Mouse (Mus musculus) forebrain, embryonic 11.5 days (tissue): Measurements from ENCODE around the gene Rdh16f2. TPM values are rescaled to one million over a fixed set of nuclear protein-coding genes. Genes with fewer than 3 reads are reported as not detected.
"Not testable (repeated sequence)": the region's sequence is repeated elsewhere in the genome, so short reads cannot be mapped to it uniquely, and the experiment has no call there.

Experiments used
- ATAC-seq: fragments of 200-750 bp; cut with Nextera tagmentation; replicated peaks from 2 replicates; pipeline ENCODE4 v1.8.0; 2017; ENCODE audit warnings: moderate TSS enrichment; ENCODE audit not compliant: low FRiP score
- DNase-seq: peaks from one replicate; pipeline ENCODE4 v3.0.0-alpha.2; 2017; ENCODE audit warnings: low spot score
- H3K27ac ChIP-seq: fragments of 300-500 bp; sonication (generic); 2 replicates; pipeline ENCODE4 v1.5.1; 2014; ENCODE audit warnings: low read depth, low read length
- H3K27me3 ChIP-seq: fragments of 300-500 bp; sonication (generic); 2 replicates; pipeline ENCODE4 v1.6.1; 2014; ENCODE audit warnings: mild to moderate bottlenecking, low read length, mixed read lengths; ENCODE audit not compliant: control insufficient read depth, insufficient read depth
- H3K36me3 ChIP-seq: fragments of 300-500 bp; sonication (generic); 2 replicates; pipeline ENCODE4 v1.6.1; 2014; ENCODE audit warnings: mild to moderate bottlenecking, low read length, moderate library complexity, mixed read lengths; ENCODE audit not compliant: control insufficient read depth, insufficient read depth
- H3K4me1 ChIP-seq: fragments of 300-500 bp; sonication (generic); replicated peaks from 2 replicates; pipeline ENCODE4 v1.6.1; 2014; ENCODE audit warnings: low read length, mixed read lengths; ENCODE audit not compliant: control insufficient read depth, insufficient read depth
- H3K4me2 ChIP-seq: fragments of 300-500 bp; sonication (generic); 2 replicates; pipeline ENCODE4 v1.6.1; 2014; ENCODE audit warnings: low read depth, mild to moderate bottlenecking, low read length, moderate library complexity, mixed read lengths; ENCODE audit not compliant: severe bottlenecking
- H3K4me3 ChIP-seq: fragments of 300-500 bp; sonication (generic); 2 replicates; pipeline ENCODE4 v1.5.1; 2014; ENCODE audit warnings: low read depth, low read length
- H3K9ac ChIP-seq: fragments of 300-500 bp; sonication (generic); 2 replicates; pipeline ENCODE4 v1.6.1; 2014; ENCODE audit warnings: low read length
- H3K9me3 ChIP-seq: fragments of 300-500 bp; sonication (generic); 2 replicates; pipeline ENCODE4 v1.6.1; 2016; ENCODE audit warnings: low read length, mixed read lengths; ENCODE audit not compliant: control insufficient read depth
- WGBS: fragments of 180-500 bp; shearing (Covaris S2); extraction: QIAGEN DNeasy Blood & Tissue Kit; methylation state at CpG from one replicate; pipeline ENCODE4 v1.1.7; 2014; 5-methylcytosine and 5-hydroxymethylcytosine counted together
- polyA plus RNA-seq: library from polyadenylated mRNA; unstranded; fragments of >200 nt; fragmentation: Nextera tagmentation; extraction: Ambion mirVana; gene quantifications from 2 replicates; pipeline ENCODE4 v1.2.1, GENCODE M21; 2014

Gene Rdh16f2
- polyA plus RNA-seq, 1 experiment from 2014 or later: not detected

DNA sequence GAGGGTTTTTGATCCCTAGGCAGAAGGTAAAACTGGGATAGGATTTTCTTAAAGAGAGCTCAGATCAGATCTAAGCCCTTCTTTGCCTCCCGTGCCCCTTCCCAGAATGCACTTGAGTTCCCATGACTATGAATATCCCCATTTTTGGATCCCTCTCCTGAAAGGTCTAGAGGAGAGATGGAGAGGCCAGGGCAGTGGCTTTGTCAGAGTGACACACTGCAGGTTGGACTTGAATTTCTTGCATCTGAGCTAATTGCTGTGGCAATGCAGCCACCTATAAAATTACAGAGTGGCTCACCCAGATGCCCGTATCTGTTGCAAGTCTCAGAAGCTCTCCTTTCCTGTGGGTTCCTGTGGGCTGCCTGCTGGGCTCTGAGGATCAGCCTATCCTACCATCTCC is 31.9 kb downstream of the Rdh16f2 start, which contains the start of gene Sdr9c7:
TSS of gene Sdr9c7 (plus strand) at position 301 of the 400 bp plus-strand sequence.
- Histone ChIP-seq H3K27ac (no peak within 1 kb of the TSS), H3K4me1 (no peaks in the 10 kb centered on the region), H3K36me3 (no peaks in the 10 kb centered on the region), H3K9me3 (no peaks in the 10 kb centered on the region), H3K4me2 (no peak within 1 kb of the TSS), H3K4me3 (no peak within 1 kb of the TSS), H3K9ac (no peak within 1 kb of the TSS), H3K27me3 (no peaks in the 10 kb centered on the region)
- 92% methylated on average over 2 of the region's 2 CpGs for WGBS
- no peak for ATAC-seq
- no peak for DNase-seq

DNA sequence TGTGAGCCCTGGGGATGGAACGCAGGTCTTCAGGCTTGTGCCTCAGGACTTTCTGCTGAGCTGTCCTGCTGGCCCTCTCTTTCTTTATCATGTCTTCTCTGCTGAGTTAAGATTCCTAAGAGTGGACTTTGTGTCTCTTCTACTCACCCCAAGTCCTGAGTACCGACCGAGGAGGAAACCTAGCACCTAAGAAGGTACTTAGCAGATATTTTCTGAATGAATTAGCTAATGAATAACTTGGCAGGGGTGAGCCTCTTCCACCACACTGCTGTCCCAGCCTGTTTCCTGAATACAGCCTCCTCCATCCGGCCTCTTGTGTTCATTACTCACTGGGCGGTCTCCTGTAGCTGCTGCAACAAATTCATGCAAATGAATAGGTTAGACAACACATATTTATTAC is 33.5 kb downstream of the Rdh16f2 start:
- Histone ChIP-seq H3K27ac (no peak overlapping the region), H3K4me2 (no peak overlapping the region), H3K9me3 (no peaks in the 10 kb centered on the region), H3K9ac (no peak overlapping the region), H3K4me1 (no peaks in the 10 kb centered on the region), H3K36me3 (no peaks in the 10 kb centered on the region), H3K4me3 (no peak overlapping the region), H3K27me3 (no peaks in the 10 kb centered on the region)
- DNase-seq: no peak
- 81% methylated on average over 5 of the region's 5 CpGs for WGBS
- no peak for ATAC-seq

DNA sequence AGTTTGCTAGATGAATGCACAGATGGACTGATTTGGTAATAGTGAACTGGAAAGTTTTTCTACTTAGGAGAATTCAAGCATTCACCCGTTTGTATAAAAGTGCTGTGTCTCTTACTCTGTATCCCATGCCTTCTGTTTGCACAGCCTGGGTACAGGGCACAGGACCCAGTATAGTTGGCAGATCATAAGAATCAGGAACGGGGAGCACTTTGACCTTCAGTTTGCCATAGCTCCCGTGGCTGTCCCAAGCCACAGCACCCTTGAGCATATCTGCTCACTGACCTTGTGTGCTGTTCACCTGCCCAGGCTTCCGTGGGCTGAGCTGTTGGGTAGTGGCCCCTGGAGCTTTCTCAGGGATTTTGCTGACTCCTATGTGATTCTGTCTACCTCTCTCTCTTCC is 35.5 kb downstream of the Rdh16f2 start:
- ATAC-seq: no peak
- no peak overlapping the region for H3K4me3 ChIP-seq
- no peak overlapping the region for H3K4me2 ChIP-seq
- no peak overlapping the region for H3K9ac ChIP-seq
- DNase-seq: no peak
- H3K4me1 ChIP-seq: no peaks in the 10 kb centered on the region
- H3K27me3 ChIP-seq: no peaks in the 10 kb centered on the region
- WGBS: 75% methylated on average over 4 of the region's 4 CpGs
- H3K27ac ChIP-seq: no peak overlapping the region
- H3K9me3 ChIP-seq: no peaks in the 10 kb centered on the region
- H3K36me3 ChIP-seq: no peaks in the 10 kb centered on the region

DNA sequence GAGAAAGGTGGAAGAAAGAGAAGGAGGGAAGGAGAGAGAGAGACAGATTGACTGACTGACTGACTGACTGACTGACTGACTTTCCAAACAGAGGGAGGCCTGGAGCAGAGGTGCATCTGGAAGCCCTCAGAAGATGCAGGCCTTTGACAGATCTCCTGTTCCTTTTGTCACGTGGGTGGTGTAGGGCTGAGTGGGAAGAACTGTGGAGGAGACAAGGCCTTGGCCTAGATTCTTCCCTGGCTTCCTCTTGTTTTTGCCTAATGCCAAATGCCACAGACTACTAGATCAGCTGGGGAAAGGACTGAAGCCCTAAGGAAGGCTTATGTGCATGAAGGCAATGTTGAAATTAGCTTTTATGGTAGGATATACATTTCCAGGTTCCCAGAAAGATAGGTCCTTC is 36.8 kb downstream of the Rdh16f2 start:
- WGBS: 67% methylated on average over 1 of the region's 1 CpGs
- H3K27ac ChIP-seq: no peak overlapping the region
- no peaks in the 10 kb centered on the region for H3K4me1 ChIP-seq
- no peak overlapping the region for H3K4me3 ChIP-seq
- no peak overlapping the region for H3K9ac ChIP-seq
- no peaks in the 10 kb centered on the region for H3K9me3 ChIP-seq
- H3K27me3 ChIP-seq: no peaks in the 10 kb centered on the region
- no peak overlapping the region for H3K4me2 ChIP-seq
- H3K36me3 ChIP-seq: no peaks in the 10 kb centered on the region
- ATAC-seq (no peak), DNase-seq (no peak)

DNA sequence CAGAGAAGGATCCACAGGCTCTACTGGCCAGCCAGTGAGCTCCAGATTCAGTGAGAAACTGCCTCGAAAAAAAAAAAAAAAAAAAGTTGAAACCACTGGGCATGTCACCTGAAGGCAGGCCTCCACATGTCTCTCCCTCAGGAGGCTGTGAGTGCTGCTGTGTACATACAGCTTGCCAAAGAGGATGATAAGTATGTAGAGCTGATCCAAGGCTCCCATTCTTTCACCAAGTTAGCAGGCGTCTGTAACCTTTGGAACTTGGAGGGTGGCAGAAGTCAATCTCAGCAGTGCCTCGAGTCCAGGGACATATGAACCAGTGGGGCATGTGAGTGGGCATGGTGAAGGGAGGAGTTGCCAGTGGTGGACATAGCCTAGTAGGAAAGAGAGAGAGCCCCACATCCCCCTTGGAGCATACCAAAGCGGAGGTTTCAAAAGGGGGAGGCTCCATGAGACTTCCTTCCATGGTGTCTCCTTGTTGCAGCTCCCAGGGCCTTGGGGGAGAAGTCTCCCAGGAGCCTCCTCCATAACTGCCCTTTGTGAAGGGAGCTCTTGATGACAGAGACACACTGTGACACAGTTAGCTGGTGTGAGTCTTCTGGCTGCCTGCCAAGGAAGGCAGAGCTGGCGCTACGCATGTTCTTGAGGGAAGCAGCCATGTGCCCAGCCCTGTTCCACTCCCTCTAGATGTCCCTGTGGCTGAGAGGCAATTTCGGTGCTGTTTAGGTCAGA is 38.6 kb downstream of the Rdh16f2 start:
- 80% methylated on average over 7 of the region's 7 CpGs for WGBS
- no peak overlapping the region for H3K27ac ChIP-seq
- H3K36me3 ChIP-seq: no peaks in the 10 kb centered on the region
- ATAC-seq (no peak), DNase-seq (no peak)
- no peaks in the 10 kb centered on the region for H3K4me1 ChIP-seq
- no peaks in the 10 kb centered on the region for H3K9me3 ChIP-seq
- no peak overlapping the region for H3K4me2 ChIP-seq
- H3K9ac ChIP-seq: no peak overlapping the region
- H3K4me3 ChIP-seq: no peak overlapping the region
- H3K27me3 ChIP-seq: no peaks in the 10 kb centered on the region

DNA sequence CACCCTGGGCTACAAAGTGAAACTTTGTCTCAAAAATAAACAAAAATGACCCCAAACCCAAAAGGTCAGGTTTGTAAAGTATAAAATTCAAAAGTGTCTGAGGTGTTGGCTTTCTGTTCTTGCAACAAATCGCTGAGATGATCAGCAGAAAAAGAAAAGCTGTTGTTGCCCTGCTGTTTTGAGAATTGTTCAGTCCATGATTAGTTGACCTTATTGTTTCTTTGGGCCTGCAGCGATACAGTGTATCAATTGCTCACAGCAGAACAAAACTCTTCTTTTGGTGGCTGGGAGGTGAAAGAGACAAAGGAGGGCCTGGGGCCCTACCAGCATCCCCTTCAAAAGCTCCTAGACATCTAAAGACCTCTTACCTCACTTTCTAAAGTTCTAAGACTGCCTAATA is 39.9 kb downstream of the Rdh16f2 start:
- WGBS: 72% methylated on average over 2 of the region's 2 CpGs
- H3K36me3 ChIP-seq: no peaks in the 10 kb centered on the region
- no peaks in the 10 kb centered on the region for H3K9me3 ChIP-seq
- no peak overlapping the region for H3K9ac ChIP-seq
- ATAC-seq (no peak), DNase-seq (no peak)
- no peak overlapping the region for H3K4me3 ChIP-seq
- no peaks in the 10 kb centered on the region for H3K4me1 ChIP-seq
- H3K27ac ChIP-seq: no peak overlapping the region
- H3K4me2 ChIP-seq: no peak overlapping the region
- H3K27me3 ChIP-seq: no peaks in the 10 kb centered on the region

DNA sequence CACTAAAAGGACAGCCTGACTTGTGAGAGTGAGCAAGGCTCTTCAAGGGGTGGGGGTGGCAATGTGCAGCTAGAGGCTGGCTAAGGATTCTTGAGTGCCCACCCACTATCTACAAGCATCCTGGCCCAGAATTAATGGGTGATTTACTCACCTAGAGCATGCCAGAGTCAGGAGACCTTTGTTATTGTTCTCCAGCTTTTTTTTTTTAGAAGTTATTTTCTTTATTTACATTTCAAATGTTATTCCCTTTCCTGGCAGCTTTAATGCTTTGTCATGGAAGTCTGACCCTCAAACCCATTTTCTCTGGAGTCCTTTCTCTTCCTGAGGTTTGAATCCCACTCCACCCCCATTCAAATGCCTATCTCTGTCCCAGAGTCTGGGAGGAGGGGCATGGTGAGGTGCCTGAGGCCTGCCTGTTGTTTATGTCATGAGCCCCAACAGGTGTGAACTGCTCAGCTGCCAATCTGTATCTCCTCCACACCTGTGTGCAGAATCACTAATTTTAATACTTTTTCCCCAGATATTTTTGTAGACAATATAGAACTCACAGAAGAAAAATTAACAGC is 41.2 kb downstream of the Rdh16f2 start:
- DNase-seq (no peak), ATAC-seq (no peak)
- no peaks in the 10 kb centered on the region for H3K4me1 ChIP-seq
- H3K9ac ChIP-seq: no peak overlapping the region
- no peaks in the 10 kb centered on the region for H3K27me3 ChIP-seq
- H3K4me2 ChIP-seq: no peak overlapping the region
- H3K9me3 ChIP-seq: no peaks in the 10 kb centered on the region
- H3K36me3 ChIP-seq: no peaks in the 10 kb centered on the region
- H3K27ac ChIP-seq: no peak overlapping the region
- H3K4me3 ChIP-seq: no peak overlapping the region

DNA sequence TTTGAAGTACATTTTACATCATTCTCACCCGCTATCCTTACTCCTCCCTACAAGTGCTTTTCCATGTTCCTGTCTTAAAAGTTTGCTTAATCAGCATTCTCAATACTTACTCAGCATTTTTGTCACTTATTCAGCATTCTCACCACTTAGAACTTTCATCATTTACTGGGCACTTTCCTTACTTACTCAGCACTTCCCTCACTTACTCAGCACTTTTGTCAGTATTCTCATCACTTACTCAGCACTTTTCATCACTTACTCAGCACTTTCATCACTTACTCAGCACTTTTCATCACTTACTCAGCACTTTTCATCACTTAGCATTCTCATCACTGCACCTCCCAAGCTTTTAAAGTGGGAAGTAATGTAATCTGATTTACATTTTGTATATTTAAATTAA is 49.3 kb downstream of the Rdh16f2 start:
- Histone ChIP-seq H3K4me3 (no peak overlapping the region), H3K27me3 (no peaks in the 10 kb centered on the region), H3K4me2 (no peak overlapping the region), H3K9me3 (no peaks in the 10 kb centered on the region), H3K4me1 (no peaks in the 10 kb centered on the region), H3K9ac (no peak overlapping the region), H3K36me3 (no peaks in the 10 kb centered on the region), H3K27ac (no peak overlapping the region)
- no peak for DNase-seq
- ATAC-seq: no peak
- 100% methylated on average over 1 of the region's 1 CpGs for WGBS

DNA sequence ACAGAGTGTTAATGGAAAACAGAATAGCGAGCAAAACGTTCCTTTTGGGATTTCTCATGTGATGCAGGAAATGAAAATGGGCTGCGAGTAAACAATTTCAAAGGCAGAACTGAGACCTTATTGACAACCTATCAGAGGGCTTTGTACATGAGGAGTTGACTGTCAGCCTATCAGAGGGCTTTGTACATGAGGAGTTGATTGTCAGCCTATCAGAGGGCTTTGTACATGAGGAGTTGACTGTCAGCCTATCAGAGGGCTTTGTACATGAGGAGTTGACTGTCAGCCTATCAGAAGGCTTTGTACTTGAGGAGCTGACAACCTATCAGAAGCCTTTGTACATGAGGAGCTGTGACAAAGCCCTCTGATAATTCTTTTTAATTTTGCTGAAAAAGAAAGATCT is 50.9 kb downstream of the Rdh16f2 start:
- H3K27ac ChIP-seq, H3K4me1 ChIP-seq, H3K36me3 ChIP-seq, ATAC-seq, H3K4me3 ChIP-seq, H3K4me2 ChIP-seq, H3K9me3 ChIP-seq, DNase-seq, H3K9ac ChIP-seq, H3K27me3 ChIP-seq: not testable (repeated sequence)
- WGBS: 87% methylated on average over 3 of the region's 3 CpGs
